Mouse (Mus musculus): ENCODE results near the gene Igsf3. TPM values are rescaled to one million over a fixed set of nuclear protein-coding genes. Genes with fewer than 3 reads are reported as not detected.

Igsf3 gene
- polyA plus RNA-seq (2012; rRNA removed), result 2.6 and 2.9 TPM in 2 replicates

DNA sequence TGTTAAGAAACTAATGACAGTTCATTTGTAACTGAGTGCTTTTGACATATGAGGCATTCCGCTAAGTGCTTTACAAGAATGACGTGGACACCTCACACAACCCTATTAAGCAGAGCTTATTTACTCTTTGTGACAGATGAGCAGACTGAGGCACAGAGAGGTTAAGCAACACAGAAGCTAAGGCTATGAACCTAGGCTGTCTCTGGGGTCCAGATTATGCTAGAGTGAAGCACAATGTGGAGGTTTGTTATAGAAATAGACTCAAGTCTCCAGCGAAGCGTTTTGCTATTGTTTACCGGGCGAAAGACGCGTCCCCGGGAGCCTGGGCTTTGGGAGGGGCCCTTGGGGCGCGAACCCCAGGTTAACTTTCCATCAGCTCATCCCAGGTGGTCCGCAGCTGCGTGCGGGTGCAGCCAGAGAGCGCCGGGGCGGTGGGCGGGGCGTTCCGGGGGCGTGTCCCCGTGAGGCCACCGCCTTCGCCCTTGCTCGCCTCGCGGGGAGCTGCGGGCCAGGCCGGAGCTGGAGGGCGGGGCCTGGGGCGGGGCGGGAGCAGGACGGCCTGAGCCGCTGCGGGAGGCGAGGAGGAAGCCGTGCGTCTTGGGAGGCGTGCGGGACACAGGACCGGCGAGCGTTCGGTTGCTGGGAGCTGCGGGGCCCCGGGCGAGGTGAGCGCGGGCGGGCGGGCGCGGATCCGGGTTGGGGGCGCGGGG lies at the start of gene Igsf3:
Gene Igsf3, plus strand, starts transcription at position 546 of the 710 bp plus-strand sequence.
- Histone ChIP-seq H3K4me3 (ENCODE audit: insufficient read depth, low read depth, low read length) (peak within 1 kb of the TSS; percentile 67), H3K27me3 (replicated peaks; ENCODE audit: control insufficient read depth, insufficient read depth, low read length) (no peaks in the 10 kb centered on the region), H3K4me1 (ENCODE audit: control insufficient read depth, insufficient read depth, low read length) (0 out of 2 replicates have a peak, but pooled peaks cover 3% of the 10 kb centered on the region), H3K27ac (ENCODE audit: insufficient read depth, low read depth, low read length) (no peak within 1 kb of the TSS), H3K36me3 (ENCODE audit: control insufficient read depth, insufficient read depth, low read length) (no peaks in the 10 kb centered on the region)
- 6% methylated on average over 55 of the region's 56 CpGs for WGBS
- TF ChIP-seq CTCF (conservative IDR thresholded peaks at IDR 0.05; ENCODE audit: insufficient read depth, insufficient read length, low read depth, low read length) (no peak), POLR2A (IDR thresholded peaks at IDR 0.05; ENCODE audit: low read depth, low read length) (no peak)
- DNase-seq, result peak; percentile 87

DNA sequence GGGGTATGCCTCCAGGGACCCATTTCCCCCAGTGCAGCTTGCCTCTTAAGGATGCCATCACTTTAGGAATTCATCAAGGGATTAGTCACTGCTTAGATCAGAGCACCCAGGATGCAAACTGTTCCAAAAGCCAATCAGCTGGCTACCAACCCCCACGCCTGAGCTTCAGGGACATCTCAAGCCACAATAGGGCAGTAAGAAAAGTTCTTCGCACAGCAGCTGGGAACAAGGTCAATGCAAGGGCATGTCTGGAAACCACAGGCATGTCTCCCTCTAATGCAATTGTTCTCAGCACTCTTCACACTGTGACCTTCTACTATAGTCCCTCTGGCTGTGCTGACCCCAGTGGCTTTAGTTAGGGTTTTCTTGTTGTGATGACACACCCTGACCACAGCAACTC lies 49.6 kb upstream of the Igsf3 start:
- Histone ChIP-seq H3K4me3 (ENCODE audit: insufficient read depth, low read depth, low read length) (no peak overlapping the region), H3K27me3 (replicated peaks; ENCODE audit: control insufficient read depth, insufficient read depth, low read length) (no peaks in the 10 kb centered on the region), H3K36me3 (ENCODE audit: control insufficient read depth, insufficient read depth, low read length) (no peaks in the 10 kb centered on the region), H3K4me1 (ENCODE audit: control insufficient read depth, insufficient read depth, low read length) (no peaks in the 10 kb centered on the region), H3K27ac (ENCODE audit: insufficient read depth, low read depth, low read length) (no peak overlapping the region)
- DNase-seq, result no peak
- TF ChIP-seq CTCF (conservative IDR thresholded peaks at IDR 0.05; ENCODE audit: insufficient read depth, insufficient read length, low read depth, low read length) (no peak), POLR2A (IDR thresholded peaks at IDR 0.05; ENCODE audit: low read depth, low read length) (no peak)
- WGBS, result 77% methylated on average over 2 of the region's 2 CpGs

DNA sequence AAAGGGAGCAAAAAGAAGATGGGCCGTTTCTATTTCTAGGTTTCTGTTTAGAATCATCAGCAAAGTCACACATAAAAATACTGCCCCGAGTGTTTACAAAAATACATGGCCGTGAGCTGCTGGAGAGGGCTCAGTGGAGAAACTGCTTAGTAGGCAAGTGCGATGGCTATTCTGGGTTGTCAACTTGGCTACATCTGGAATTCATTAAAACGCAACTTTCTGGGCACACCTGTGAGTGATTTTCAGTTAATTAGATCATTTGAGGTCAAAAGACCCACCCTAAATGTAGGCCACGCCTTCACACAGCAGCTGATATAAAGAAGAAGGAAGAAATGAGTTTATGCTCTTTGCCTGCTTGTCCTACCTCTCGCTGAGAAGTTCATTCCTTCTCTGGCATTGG lies 48.3 kb upstream of the Igsf3 start:
- Histone ChIP-seq H3K27ac (ENCODE audit: insufficient read depth, low read depth, low read length) (no peak overlapping the region), H3K27me3 (replicated peaks; ENCODE audit: control insufficient read depth, insufficient read depth, low read length) (no peaks in the 10 kb centered on the region), H3K36me3 (ENCODE audit: control insufficient read depth, insufficient read depth, low read length) (no peaks in the 10 kb centered on the region), H3K4me3 (ENCODE audit: insufficient read depth, low read depth, low read length) (no peak overlapping the region), H3K4me1 (ENCODE audit: control insufficient read depth, insufficient read depth, low read length) (no peaks in the 10 kb centered on the region)
- no peak for TF ChIP-seq CTCF (conservative IDR thresholded peaks at IDR 0.05; ENCODE audit: insufficient read depth, insufficient read length, low read depth, low read length)
- no peak for TF ChIP-seq POLR2A (IDR thresholded peaks at IDR 0.05; ENCODE audit: low read depth, low read length)
- no peak for DNase-seq
- 86% methylated on average over 7 of the region's 7 CpGs for WGBS

DNA sequence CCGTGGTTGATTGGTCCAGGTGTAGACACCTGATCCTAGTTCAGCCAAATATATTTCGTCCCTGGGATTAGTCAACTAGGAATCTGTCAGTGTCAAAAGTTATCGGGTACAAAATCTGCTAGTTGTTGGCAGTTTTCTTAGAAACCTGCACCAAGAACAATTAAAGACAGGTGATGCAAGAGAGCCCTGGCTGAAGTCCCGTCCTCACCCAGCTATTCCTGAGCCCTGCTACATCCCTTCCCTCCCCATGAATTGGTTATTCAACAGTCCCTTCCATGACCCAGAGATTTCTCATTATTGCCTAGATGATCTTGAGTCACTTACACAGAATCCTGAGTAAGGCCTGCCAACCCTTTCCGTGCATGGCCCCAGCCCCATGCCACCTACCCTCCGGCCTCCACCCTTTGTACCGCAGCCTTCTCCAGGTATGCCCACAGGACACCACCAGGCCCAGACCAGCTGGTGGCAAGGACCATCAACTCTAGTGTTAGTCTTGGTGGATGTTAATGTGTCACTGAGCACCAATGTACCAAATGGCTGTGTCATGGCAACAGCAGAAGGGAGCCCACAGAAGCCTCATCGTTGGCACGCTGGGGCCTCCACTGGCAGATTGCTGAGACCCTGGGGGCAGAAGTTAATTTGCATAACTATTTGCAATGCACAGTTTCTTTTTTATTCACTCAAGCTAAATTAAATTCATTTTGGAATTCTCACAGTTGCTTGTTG lies 33.5 kb upstream of the Igsf3 start:
- DNase-seq, result peak; percentile 3
- Histone ChIP-seq H3K36me3 (ENCODE audit: control insufficient read depth, insufficient read depth, low read length) (no peaks in the 10 kb centered on the region), H3K27me3 (replicated peaks; ENCODE audit: control insufficient read depth, insufficient read depth, low read length) (no peaks in the 10 kb centered on the region), H3K4me3 (ENCODE audit: insufficient read depth, low read depth, low read length) (no peak overlapping the region), H3K27ac (ENCODE audit: insufficient read depth, low read depth, low read length) (no peak overlapping the region), H3K4me1 (ENCODE audit: control insufficient read depth, insufficient read depth, low read length) (no peaks in the 10 kb centered on the region)
- TF ChIP-seq CTCF (conservative IDR thresholded peaks at IDR 0.05; ENCODE audit: insufficient read depth, insufficient read length, low read depth, low read length) (no peak), POLR2A (IDR thresholded peaks at IDR 0.05; ENCODE audit: low read depth, low read length) (no peak)
- 80% methylated on average over 9 of the region's 9 CpGs for WGBS

- 78% methylated on average over 3 of the region's 3 CpGs for WGBS
- Histone ChIP-seq H3K27me3 (replicated peaks; ENCODE audit: control insufficient read depth, insufficient read depth, low read length) (no peaks in the 10 kb centered on the region), H3K4me3 (ENCODE audit: insufficient read depth, low read depth, low read length) (no peak overlapping the region), H3K27ac (ENCODE audit: insufficient read depth, low read depth, low read length) (no peak overlapping the region), H3K4me1 (ENCODE audit: control insufficient read depth, insufficient read depth, low read length) (no peaks in the 10 kb centered on the region), H3K36me3 (ENCODE audit: control insufficient read depth, insufficient read depth, low read length) (no peaks in the 10 kb centered on the region)
- no peak for TF ChIP-seq POLR2A (IDR thresholded peaks at IDR 0.05; ENCODE audit: low read depth, low read length)
- no peak for TF ChIP-seq CTCF (conservative IDR thresholded peaks at IDR 0.05; ENCODE audit: insufficient read depth, insufficient read length, low read depth, low read length)
- no peak for DNase-seq
Measured at GRCm38 (mm10) chr3:101344246-101344645, 32.6 kb upstream of the Igsf3 start.

- TF ChIP-seq CTCF (conservative IDR thresholded peaks at IDR 0.05; ENCODE audit: insufficient read depth, insufficient read length, low read depth, low read length) (no peak), POLR2A (IDR thresholded peaks at IDR 0.05; ENCODE audit: low read depth, low read length) (no peak)
- Histone ChIP-seq H3K27me3 (replicated peaks; ENCODE audit: control insufficient read depth, insufficient read depth, low read length) (no peaks in the 10 kb centered on the region), H3K27ac (ENCODE audit: insufficient read depth, low read depth, low read length) (no peak overlapping the region), H3K4me3 (ENCODE audit: insufficient read depth, low read depth, low read length) (no peak overlapping the region), H3K4me1 (ENCODE audit: control insufficient read depth, insufficient read depth, low read length) (no peaks in the 10 kb centered on the region), H3K36me3 (ENCODE audit: control insufficient read depth, insufficient read depth, low read length) (no peaks in the 10 kb centered on the region)
- no peak for DNase-seq
- 68% methylated on average over 6 of the region's 6 CpGs for WGBS
Measured at GRCm38 (mm10) chr3:101345299-101345698, 31.6 kb upstream of the Igsf3 start.

- WGBS, result 97% methylated on average over 1 of the region's 1 CpGs
- no peak overlapping the region for H3K4me3 ChIP-seq (ENCODE audit: insufficient read depth, low read depth, low read length)
- H3K27me3 ChIP-seq (replicated peaks; ENCODE audit: control insufficient read depth, insufficient read depth, low read length), result no peaks in the 10 kb centered on the region
- TF ChIP-seq CTCF (conservative IDR thresholded peaks at IDR 0.05; ENCODE audit: insufficient read depth, insufficient read length, low read depth, low read length) (no peak), POLR2A (IDR thresholded peaks at IDR 0.05; ENCODE audit: low read depth, low read length) (no peak)
- H3K27ac ChIP-seq (ENCODE audit: insufficient read depth, low read depth, low read length), result no peak overlapping the region
- H3K4me1 ChIP-seq (ENCODE audit: control insufficient read depth, insufficient read depth, low read length), result no peaks in the 10 kb centered on the region
- DNase-seq, result no peak
- no peaks in the 10 kb centered on the region for H3K36me3 ChIP-seq (ENCODE audit: control insufficient read depth, insufficient read depth, low read length)
Measured at GRCm38 (mm10) chr3:101346806-101347205, 30.1 kb upstream of the Igsf3 start.
